Comparison of ENCODE assay signal across 8 mouse cellular contexts in genomic region chr2:84886821-84887281, GRCm38 (mm10). TPM values are rescaled to one million over a fixed set of nuclear protein-coding genes. Genes with fewer than 3 reads are reported as not detected.
A peak's percentile ranks its signal among the peaks of the same experiment; 100 is the strongest.
DNase-seq lines count a peak whose midpoint lies in the region; ATAC-seq and TF ChIP-seq lines count a peak whose summit lies in the region.

No protein-coding gene starts in this region.

- no peaks in the 10 kb centered on the region for H3K9me3 ChIP-seq in kidney, embryonic 14.5 days (ENCODE audit: control insufficient read depth, low read length)
- no peaks in the 10 kb centered on the region for H3K9me3 ChIP-seq in heart, embryonic 13.5 days
- no peaks in the 10 kb centered on the region for H3K9me3 ChIP-seq in limb, embryonic 11.5 days (ENCODE audit: control insufficient read depth, low read length)
- no peaks in the 10 kb centered on the region for H3K9me3 ChIP-seq in midbrain, postnatal 0 days (ENCODE audit: low read length)

- peak overlapping the region; percentile 51 for H3K4me3 ChIP-seq in kidney, embryonic 14.5 days (ENCODE audit: low read length)
- H3K4me3 ChIP-seq in heart, embryonic 13.5 days: peak overlapping the region; percentile 66
- peak overlapping the region; percentile 49 for H3K4me3 ChIP-seq in limb, embryonic 11.5 days (ENCODE audit: low read depth, low read length)
- peak overlapping the region; percentile 58 for H3K4me3 ChIP-seq in midbrain, postnatal 0 days (ENCODE audit: low read depth, low read length)

- H3K27me3 ChIP-seq in kidney, embryonic 14.5 days (ENCODE audit: control insufficient read depth, insufficient read depth, low read length): peaks cover 56% of the 10 kb centered on the region
- peaks cover 96% of the 10 kb centered on the region for H3K27me3 ChIP-seq in heart, embryonic 13.5 days (replicated peaks)
- peaks cover 77% of the 10 kb centered on the region for H3K27me3 ChIP-seq in limb, embryonic 11.5 days (ENCODE audit: control insufficient read depth, insufficient read depth, low read length)
- H3K27me3 ChIP-seq in midbrain, postnatal 0 days (ENCODE audit: insufficient read depth, low read length): peaks cover 35% of the 10 kb centered on the region

- H3K4me1 ChIP-seq in kidney, embryonic 14.5 days (ENCODE audit: control insufficient read depth, insufficient read depth, low read length): peaks cover 26% of the 10 kb centered on the region
- H3K4me1 ChIP-seq in heart, embryonic 13.5 days: peaks cover 49% of the 10 kb centered on the region
- H3K4me1 ChIP-seq in limb, embryonic 11.5 days (ENCODE audit: control insufficient read depth, insufficient read depth, low read length): peaks cover 16% of the 10 kb centered on the region
- peaks cover 13% of the 10 kb centered on the region; the same call in 1 of the 2 replicates for H3K4me1 ChIP-seq in midbrain, postnatal 0 days (ENCODE audit: insufficient read depth, low read length)

- H3K27ac ChIP-seq in kidney, embryonic 14.5 days (ENCODE audit: low read depth, low read length): no peak overlapping the region
- no peak overlapping the region for H3K27ac ChIP-seq in heart, embryonic 13.5 days (replicated peaks)
- no peak overlapping the region for H3K27ac ChIP-seq in limb, embryonic 11.5 days (replicated peaks; ENCODE audit: low read depth, low read length)
- no peak overlapping the region for H3K27ac ChIP-seq in midbrain, postnatal 0 days (ENCODE audit: low read depth, low read length)

- DNase-seq in kidney, adult 8-10 months: no peak
- DNase-seq in brain, adult 2 months (ENCODE audit: low read depth, low spot score): peak; percentile 55
- peak; percentile 69 for DNase-seq in limb, embryonic 11.5 days (ENCODE audit: low spot score)
- peak; percentile 66 for DNase-seq in midbrain, postnatal 0 days (ENCODE audit: low spot score)
- DNase-seq in urinary bladder, postnatal 4 days (ENCODE audit: low spot score in 2 of 2): no peak
- no peak for DNase-seq in cerebellum, adult 11-12 months

- peak overlapping the region; percentile 50 for H3K9ac ChIP-seq in kidney, embryonic 14.5 days (ENCODE audit: low read depth, low read length)
- peak overlapping the region; percentile 75 for H3K9ac ChIP-seq in heart, embryonic 13.5 days
- peak overlapping the region; percentile 3; the same call in 1 of the 2 replicates for H3K9ac ChIP-seq in limb, embryonic 11.5 days (ENCODE audit: low read length)
- H3K9ac ChIP-seq in midbrain, postnatal 0 days (replicated peaks; ENCODE audit: low read length, poor library complexity, severe bottlenecking): peak overlapping the region; percentile 34; the same call in 1 of the 2 replicates

- no peaks in the 10 kb centered on the region for H3K36me3 ChIP-seq in kidney, embryonic 14.5 days (ENCODE audit: control insufficient read depth, insufficient read depth, low read length)
- H3K36me3 ChIP-seq in heart, embryonic 13.5 days: no peaks in the 10 kb centered on the region
- no peaks in the 10 kb centered on the region for H3K36me3 ChIP-seq in limb, embryonic 11.5 days (ENCODE audit: control insufficient read depth, insufficient read depth, low read length)
- H3K36me3 ChIP-seq in midbrain, postnatal 0 days (ENCODE audit: insufficient read depth, low read length): no peaks in the 10 kb centered on the region

- H3K4me2 ChIP-seq in kidney, embryonic 14.5 days (replicated peaks; ENCODE audit: low read depth, low read length): peak overlapping the region; percentile 79
- peak overlapping the region; percentile 92 for H3K4me2 ChIP-seq in heart, embryonic 13.5 days
- peak overlapping the region; percentile 77 for H3K4me2 ChIP-seq in limb, embryonic 11.5 days (ENCODE audit: low read depth, severe bottlenecking)
- H3K4me2 ChIP-seq in midbrain, postnatal 0 days (ENCODE audit: low read depth, low read length, poor library complexity, severe bottlenecking): peak overlapping the region; percentile 96

- ATAC-seq in kidney, embryonic 14.5 days (ENCODE audit: low FRiP score, low TSS enrichment): peak; percentile 41
- ATAC-seq in heart, embryonic 13.5 days (ENCODE audit: extremely low read depth, insufficient number of reproducible peaks, low FRiP score, low TSS enrichment): no peak
- ATAC-seq in limb, embryonic 11.5 days (ENCODE audit: insufficient number of reproducible peaks, low FRiP score, low TSS enrichment, low read depth): no peak
- peak; percentile 45 for ATAC-seq in midbrain, postnatal 0 days (ENCODE audit: low FRiP score)

- no peak for TF ChIP-seq CTCF in midbrain, postnatal 0 days (IDR thresholded peaks at IDR 0.05)

- under 1% methylated on average over 35 of the region's 39 CpGs for WGBS in kidney, embryonic 14.5 days
- under 1% methylated on average over 27 of the region's 39 CpGs for WGBS in heart, embryonic 13.5 days
- 0% methylated on average over 32 of the region's 39 CpGs for whole genome bisulfite sequencing in limb, embryonic 11.5 days
- 1% methylated on average over 14 of the region's 39 CpGs for WGBS in midbrain, postnatal 0 days

RNA-seq across cellular contexts. Expression of gene Rtn4rl2, which starts 0.3 kb away (rescaled TPM):
- 1.6 and 2.1 TPM in 2 replicates for polyA plus RNA-seq in kidney, embryonic 14.5 days (2014; fragmentation: Nextera tagmentation; extraction: Ambion mirVana)
- polyA plus RNA-seq in heart, embryonic 13.5 days (2015; fragmentation: Nextera tagmentation; extraction: Ambion mirVana): 0.72 and 0.99 TPM in 2 replicates
- polyA plus RNA-seq in limb, embryonic 11.5 days (2014; fragmentation: Nextera tagmentation; extraction: Ambion mirVana): 0.75 and 0.96 TPM in 2 replicates
- 7.7 and 11.4 TPM in 2 replicates for total RNA-seq in midbrain, postnatal 0 days (2014; rRNA removed)
- polyA plus RNA-seq in midbrain, postnatal 0 days (2015; fragmentation: Nextera tagmentation; extraction: Ambion mirVana): 6.3 and 6.5 TPM in 2 replicates

RNA-seq across cellular contexts. Expression of gene Slc43a1, which starts 48.2 kb away (rescaled TPM):
- polyA plus RNA-seq in kidney, embryonic 14.5 days (2014; fragmentation: Nextera tagmentation; extraction: Ambion mirVana): 15.5 and 19.4 TPM in 2 replicates
- polyA plus RNA-seq in heart, embryonic 13.5 days (2015; fragmentation: Nextera tagmentation; extraction: Ambion mirVana): 16.1 and 17.1 TPM in 2 replicates
- polyA plus RNA-seq in limb, embryonic 11.5 days (2014; fragmentation: Nextera tagmentation; extraction: Ambion mirVana): 36.0 and 37.8 TPM in 2 replicates
- 0.99 and 1.8 TPM in 2 replicates for total RNA-seq in midbrain, postnatal 0 days (2014; rRNA removed)
- polyA plus RNA-seq in midbrain, postnatal 0 days (2015; fragmentation: Nextera tagmentation; extraction: Ambion mirVana): 0.34 and 0.46 TPM in 2 replicates

RNA-seq across cellular contexts. Expression of gene Slc43a3, which starts 49.5 kb away (rescaled TPM):
- 41.1 and 53.7 TPM in 2 replicates for polyA plus RNA-seq in kidney, embryonic 14.5 days (2014; fragmentation: Nextera tagmentation; extraction: Ambion mirVana)
- 36.2 and 37.0 TPM in 2 replicates for polyA plus RNA-seq in heart, embryonic 13.5 days (2015; fragmentation: Nextera tagmentation; extraction: Ambion mirVana)
- polyA plus RNA-seq in limb, embryonic 11.5 days (2014; fragmentation: Nextera tagmentation; extraction: Ambion mirVana): 31.6 and 31.7 TPM in 2 replicates
- 1.7 and 2.0 TPM in 2 replicates for total RNA-seq in midbrain, postnatal 0 days (2014; rRNA removed)
- 1.9 and 2.0 TPM in 2 replicates for polyA plus RNA-seq in midbrain, postnatal 0 days (2015; fragmentation: Nextera tagmentation; extraction: Ambion mirVana)

Comparison
In these comparisons a context has a peak if more than half of its experiments do, and no peak if none do; other contexts are left out.
1. ATAC-seq: peak in kidney, embryonic 14.5 days (single experiment) and midbrain, postnatal 0 days (single experiment); none in heart, embryonic 13.5 days (single experiment) and limb, embryonic 11.5 days (single experiment).
2. H3K9ac ChIP-seq: peak in every context shown above with its lines; median percentile 75 in heart, embryonic 13.5 days; 50 in kidney, embryonic 14.5 days; 34 in midbrain, postnatal 0 days; 3 in limb, embryonic 11.5 days.
3. DNase-seq: peak in brain, adult 2 months (single experiment), limb, embryonic 11.5 days (single experiment) and midbrain, postnatal 0 days (single experiment); none in kidney, adult 8-10 months (0 of 2), urinary bladder, postnatal 4 days (0 of 2) and cerebellum, adult 11-12 months (single experiment).
4. RNA of gene Slc43a1, which starts 48.2 kb away (polyA plus RNA-seq): 36.0 to 37.8 TPM in limb, embryonic 11.5 days, 15.5 to 19.4 TPM in kidney, embryonic 14.5 days and 16.1 to 17.1 TPM in heart, embryonic 13.5 days; 0.34 to 0.46 TPM in midbrain, postnatal 0 days; every median in the first group is over 10 times any median in the second.
5. RNA of gene Slc43a3, which starts 49.5 kb away (polyA plus RNA-seq): 41.1 to 53.7 TPM in kidney, embryonic 14.5 days, 36.2 to 37.0 TPM in heart, embryonic 13.5 days and 31.6 to 31.7 TPM in limb, embryonic 11.5 days; 1.9 to 2.0 TPM in midbrain, postnatal 0 days; every median in the first group is over 10 times any median in the second.
6. Peak in every context shown above with its lines, with median percentiles within 50 percentile points of each other: H3K4me2 ChIP-seq and H3K4me3 ChIP-seq.